Mouse (Mus musculus): Measurements from ENCODE around the gene Kcnt1. TPM values are rescaled to one million over a fixed set of nuclear protein-coding genes. Genes with fewer than 3 reads are reported as not detected.
"Not testable (repeated sequence)": the region's sequence is repeated elsewhere in the genome, so short reads cannot be mapped to it uniquely, and the experiment has no call there.

Kcnt1 gene
- total RNA-seq (2021) = 2.7 and 5.2 TPM in 2 replicates
- long read RNA-seq = 0 reads

GRCm38 (mm10) chr2:25863337-25864131 is at the start of gene Kcnt1:
Gene Kcnt1, plus strand, starts transcription at chr2:25863734.
- peak; percentile 62 for DNase-seq

- not testable (repeated sequence) for DNase-seq
Measured at GRCm38 (mm10) chr2:25815748-25816147, 47.8 kb upstream of the Kcnt1 start, which contains the start of gene Glt6d1. Gene Glt6d1, minus strand, starts transcription at chr2:25815848.

- DNase-seq = no peak
Measured at GRCm38 (mm10) chr2:25822806-25823205, 40.7 kb upstream of the Kcnt1 start, which contains the start of gene Lcn9. Gene Lcn9, plus strand, starts transcription at chr2:25823153.

GRCm38 (mm10) chr2:25824751-25825150 is 38.8 kb upstream of the Kcnt1 start:
- no peak for DNase-seq

DNA sequence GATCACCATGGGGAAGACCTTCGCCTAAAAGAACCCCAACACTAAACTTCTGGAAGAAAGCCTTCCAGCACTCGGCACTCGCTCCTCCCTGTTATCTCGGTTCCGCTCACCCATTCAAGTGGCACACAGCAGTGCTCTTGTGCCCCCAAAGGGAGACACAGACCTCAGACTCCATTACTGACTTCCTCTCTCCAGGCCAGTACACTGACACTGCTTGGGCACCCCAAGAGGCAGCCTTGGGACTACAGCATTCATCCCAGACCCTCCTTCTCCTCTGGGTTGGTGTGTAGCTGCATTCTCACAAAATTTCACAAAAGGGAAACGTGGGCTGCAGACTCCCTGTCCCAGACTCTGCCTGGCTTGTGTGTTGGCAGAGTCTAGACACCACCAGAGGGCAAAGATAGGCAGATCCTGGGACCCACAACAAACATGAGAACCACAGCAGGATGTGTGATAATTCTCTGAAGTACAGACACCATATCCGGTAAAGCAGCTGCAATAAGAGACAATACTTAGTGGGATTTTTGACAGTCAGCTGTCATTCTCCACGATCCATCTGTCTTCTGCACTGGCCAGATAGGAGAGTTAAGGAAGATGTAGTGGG is 35.1 kb upstream of the Kcnt1 start:
- DNase-seq = no peak

DNA sequence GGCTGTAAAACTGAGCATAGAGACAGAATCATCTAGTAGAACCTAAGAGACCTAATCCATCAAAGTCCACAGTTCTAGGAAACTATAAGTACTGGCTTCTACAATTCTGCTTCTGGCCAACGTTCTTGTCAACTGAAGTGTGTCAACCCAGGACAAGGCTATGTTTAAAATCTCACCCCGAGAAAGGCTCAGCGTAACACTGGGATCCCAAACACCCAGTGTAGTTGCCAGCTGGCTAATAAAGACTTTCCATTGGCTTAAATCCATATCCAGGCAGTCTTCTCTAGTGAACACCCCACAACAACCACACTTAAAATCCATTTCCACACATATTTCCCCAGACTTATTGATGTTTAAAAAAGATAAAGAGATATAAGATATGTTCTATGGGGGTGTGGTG is 32.7 kb upstream of the Kcnt1 start:
- DNase-seq = no peak

DNA sequence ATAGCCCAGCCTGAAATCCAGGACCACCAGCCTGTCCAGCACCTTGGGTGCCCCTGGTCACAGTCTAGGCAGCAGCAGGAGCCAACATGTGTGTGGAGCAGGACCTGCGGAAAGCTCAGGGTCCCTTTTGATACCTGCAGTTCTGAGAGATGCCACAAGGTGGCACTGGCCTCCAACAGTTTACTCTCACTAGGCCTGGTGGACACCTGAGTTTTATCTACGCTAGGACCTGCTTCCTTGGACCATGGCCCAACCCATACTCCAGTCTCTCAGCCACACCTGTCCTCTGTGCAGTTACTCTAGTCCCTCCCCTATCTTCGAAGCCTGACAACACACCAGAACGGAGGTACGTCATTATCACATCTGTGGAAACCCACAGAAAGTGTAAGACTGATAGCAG is 27.2 kb upstream of the Kcnt1 start:
- peak; percentile 68 for DNase-seq

DNA sequence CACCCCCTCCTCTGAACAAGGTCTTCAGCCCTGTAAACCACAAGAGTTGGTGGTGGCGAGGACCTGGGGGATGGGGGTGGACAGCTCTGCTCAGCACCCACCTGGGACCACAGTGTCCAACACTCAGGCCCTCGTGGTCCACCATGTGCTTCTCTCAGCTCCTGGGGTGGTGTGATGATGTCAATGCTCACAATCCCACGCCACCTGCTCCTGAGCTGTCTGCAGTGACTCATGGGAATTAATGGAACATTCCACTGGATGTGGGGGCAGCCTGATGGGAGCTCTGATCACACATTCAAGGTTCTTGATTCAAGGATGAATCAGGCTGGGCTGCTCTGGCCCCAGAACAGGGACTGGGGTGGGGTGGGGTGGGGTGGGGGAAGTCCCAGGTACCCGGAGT is 21.4 kb upstream of the Kcnt1 start:
- DNase-seq = peak; percentile 18

- DNase-seq = no peak
Measured at GRCm38 (mm10) chr2:25842758-25843157, 20.8 kb upstream of the Kcnt1 start.

DNA sequence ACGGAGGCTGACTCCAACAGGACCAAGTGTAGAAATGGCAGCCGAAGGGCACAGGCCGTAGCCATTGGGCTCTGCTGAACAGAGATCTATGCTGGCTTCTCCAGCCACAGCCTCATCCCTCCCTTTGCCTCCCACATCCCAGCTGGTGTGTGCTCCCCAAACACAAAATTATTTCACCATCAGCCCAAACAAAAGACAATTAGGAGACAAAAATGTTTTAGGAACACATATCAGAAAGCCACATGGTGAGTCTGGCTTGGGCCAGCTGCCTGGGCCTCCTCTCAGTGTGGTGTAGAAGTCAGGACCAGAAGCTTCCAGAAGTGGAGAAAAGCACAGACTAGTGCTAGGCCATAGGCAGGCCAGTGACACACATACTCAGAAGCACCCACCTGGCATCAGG is 19.4 kb upstream of the Kcnt1 start:
- no peak for DNase-seq

DNA sequence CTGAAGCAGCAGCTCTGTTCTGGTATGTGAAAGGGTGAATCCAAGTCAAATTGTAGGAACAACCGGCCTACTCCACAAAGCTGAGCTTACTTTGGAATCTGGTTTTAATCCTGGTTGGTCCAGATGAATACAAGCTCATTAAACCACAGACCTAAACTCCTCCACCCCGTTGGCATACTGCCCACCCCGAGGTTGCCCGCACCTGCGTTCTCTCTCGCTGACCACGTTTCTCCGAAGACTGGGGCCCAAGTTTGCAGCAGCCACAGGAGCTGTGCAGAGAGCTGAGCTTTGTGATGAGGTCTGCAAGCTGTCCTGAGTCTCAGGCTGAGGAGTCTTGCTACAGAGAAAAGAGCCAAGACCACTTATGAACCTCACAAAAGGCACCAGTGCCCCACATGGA is 17.0 kb upstream of the Kcnt1 start:
- DNase-seq = no peak

GRCm38 (mm10) chr2:25847226-25847625 is 16.3 kb upstream of the Kcnt1 start, which contains the start of gene Sohlh1:
Gene Sohlh1, minus strand, starts transcription at chr2:25847248.
- no peak for DNase-seq

- peak; percentile 80 for DNase-seq
Measured at GRCm38 (mm10) chr2:25850330-25850729, 13.2 kb upstream of the Kcnt1 start.

- no peak for DNase-seq
Measured at GRCm38 (mm10) chr2:25852626-25853025, 10.9 kb upstream of the Kcnt1 start.

GRCm38 (mm10) chr2:25853998-25854397 is 9.5 kb upstream of the Kcnt1 start:
- DNase-seq = no peak

DNA sequence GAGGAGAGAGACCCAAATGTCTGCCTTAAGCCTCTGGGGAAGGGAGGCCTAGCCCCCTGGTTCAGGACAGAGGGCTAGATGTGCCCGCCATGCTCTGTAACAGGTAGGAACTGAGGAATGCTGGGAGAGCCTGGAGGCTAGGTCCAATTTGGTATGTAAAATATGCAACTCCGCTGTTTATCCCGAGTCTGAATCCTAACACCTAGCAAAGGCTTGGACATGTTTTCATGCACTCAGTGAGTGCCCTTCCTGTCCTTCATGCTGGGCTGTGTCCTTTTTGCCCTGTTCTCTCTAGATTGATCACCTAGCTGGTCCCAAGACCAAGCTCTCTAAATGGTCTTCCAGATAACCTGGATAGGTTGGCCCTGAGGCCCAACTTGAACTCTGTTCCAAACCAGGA is 3.6 kb upstream of the Kcnt1 start:
- DNase-seq = no peak

GRCm38 (mm10) chr2:25862038-25862437 is 1.5 kb upstream of the Kcnt1 start:
- no peak for DNase-seq

- DNase-seq = no peak
Measured at GRCm38 (mm10) chr2:25862696-25863270, 751 bp upstream of the Kcnt1 start.

DNA sequence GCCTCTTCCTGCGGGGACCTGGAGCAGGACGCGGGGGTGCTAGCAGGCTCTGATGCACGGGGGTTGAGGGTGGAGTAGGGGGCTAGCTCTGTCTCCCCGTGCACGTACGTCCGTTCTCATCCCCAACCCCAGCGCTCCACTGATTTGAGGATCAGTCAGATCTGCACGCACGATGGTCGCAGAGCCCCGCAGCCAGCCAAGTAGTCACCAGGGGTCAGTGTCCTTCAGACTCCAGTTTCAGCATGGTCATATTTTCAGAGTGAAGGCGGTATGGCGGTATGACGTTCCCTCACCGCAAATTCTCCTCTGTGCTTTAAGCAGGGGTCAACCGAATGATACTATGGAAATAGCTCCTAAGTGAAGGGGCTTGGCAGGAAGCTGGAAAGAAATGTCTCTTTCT is 696 bp downstream of the Kcnt1 start:
- DNase-seq = no peak

DNA sequence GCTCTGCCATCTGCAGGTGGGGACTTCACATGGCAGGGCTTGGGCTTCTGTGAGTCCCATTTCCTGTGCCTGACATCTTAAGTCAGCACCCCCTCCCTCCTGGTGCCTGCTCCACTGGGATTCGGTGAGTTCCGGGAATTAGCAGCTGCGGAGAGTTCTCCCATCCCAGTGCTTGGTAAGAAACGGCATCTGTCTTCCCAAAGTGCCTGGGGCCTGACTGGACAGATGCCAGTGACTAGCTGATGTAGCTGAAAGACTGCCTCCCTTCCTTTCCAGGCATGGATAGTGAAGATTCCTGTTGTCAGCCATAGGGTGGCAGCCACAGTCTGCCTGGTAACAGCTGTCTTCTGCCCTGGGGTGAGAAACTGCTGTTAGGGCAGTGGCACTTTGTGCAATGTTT is 1.9 kb downstream of the Kcnt1 start:
- DNase-seq = no peak

- peak; percentile 47 for DNase-seq
Measured at GRCm38 (mm10) chr2:25866656-25867055, 3.1 kb downstream of the Kcnt1 start.

DNA sequence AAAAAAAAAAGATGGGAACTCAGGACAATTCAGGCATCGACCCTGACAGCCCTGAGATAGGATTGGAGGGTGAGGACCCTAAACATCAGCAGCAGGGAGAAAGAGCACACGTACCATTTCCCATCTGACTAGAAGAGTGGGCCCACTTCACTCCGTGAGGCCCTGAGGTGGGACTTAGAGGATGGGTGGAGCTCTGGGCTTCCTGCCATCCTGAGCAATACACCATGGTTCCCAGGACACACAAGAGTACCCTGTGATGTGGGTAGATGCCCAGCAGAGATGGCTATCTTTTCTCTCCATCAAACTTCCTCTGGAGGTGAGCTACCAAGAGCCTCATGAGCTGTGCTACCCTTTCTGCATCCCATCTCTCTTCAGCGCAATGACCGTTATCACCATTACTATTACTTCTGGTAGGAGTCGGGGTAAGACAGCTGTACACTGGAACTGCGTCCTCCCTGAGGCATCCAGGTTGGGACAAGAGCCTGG is 13.8 kb downstream of the Kcnt1 start:
- no peak for DNase-seq

DNA sequence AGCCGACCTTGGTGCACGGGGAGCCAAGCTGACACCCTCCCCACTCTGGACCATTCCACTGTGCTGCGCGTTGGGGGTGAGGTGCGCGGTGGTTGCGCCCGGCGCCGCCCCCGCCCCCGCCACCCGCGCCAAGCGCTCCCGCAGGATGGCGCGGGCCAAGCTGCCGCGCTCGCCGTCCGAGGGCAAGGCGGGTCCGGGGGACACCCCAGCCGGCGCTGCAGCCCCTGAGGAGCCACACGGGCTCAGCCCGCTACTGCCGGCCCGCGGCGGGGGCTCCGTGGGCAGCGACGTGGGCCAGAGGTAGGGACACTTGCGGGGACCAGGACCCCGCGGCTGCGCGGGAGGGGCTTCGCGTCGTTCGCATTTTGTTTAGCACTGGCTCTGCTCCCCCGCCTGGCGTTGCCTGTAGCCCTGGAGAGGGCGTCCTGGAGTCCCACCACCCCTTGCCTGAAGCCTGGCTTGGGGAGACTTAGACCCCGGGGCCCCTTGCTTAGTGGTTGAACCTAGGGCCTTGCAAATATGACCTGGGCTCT is 14.3 kb downstream of the Kcnt1 start:
- peak; percentile 17 for DNase-seq
